Mouse (Mus musculus) spleen, adult 18-20 months (tissue): ENCODE results near the gene Pkp4.
"Not testable (repeated sequence)": the region's sequence is repeated elsewhere in the genome, so short reads cannot be mapped to it uniquely, and the experiment has no call there.

Experiments used
- DNase-seq, 2 experiments: peaks; one replicate each; pipeline ENCODE4 v3.0.0; 2022; ENCODE audit warnings: mixed read lengths in 2 of 2

The Pkp4 gene

GRCm38 (mm10) chr2:59383852-59384776, 223.5 kb downstream of the Pkp4 start:
- DNase-seq, result no peak

GRCm38 (mm10) chr2:59385211-59385935, 224.7 kb downstream of the Pkp4 start:
- no peak for DNase-seq

- DNase-seq, result no peak
Observed at GRCm38 (mm10) chr2:59389971-59390370, 229.3 kb downstream of the Pkp4 start.

- DNase-seq, result no peak
Observed at GRCm38 (mm10) chr2:59393177-59393576, 232.5 kb downstream of the Pkp4 start.

- no peak for DNase-seq
Observed at GRCm38 (mm10) chr2:59394651-59395050, 234.0 kb downstream of the Pkp4 start.

- DNase-seq, result not testable (repeated sequence)
Observed at GRCm38 (mm10) chr2:59395160-59395650, 234.6 kb downstream of the Pkp4 start.

GRCm38 (mm10) chr2:59396555-59396954, 235.9 kb downstream of the Pkp4 start:
- DNase-seq, result no peak

GRCm38 (mm10) chr2:59397531-59397930, 236.9 kb downstream of the Pkp4 start:
- no peak for DNase-seq

- no peak for DNase-seq
Observed at GRCm38 (mm10) chr2:59400901-59401378, 240.3 kb downstream of the Pkp4 start.

- no peak for DNase-seq
Observed at GRCm38 (mm10) chr2:59401841-59402461, 241.3 kb downstream of the Pkp4 start.

GRCm38 (mm10) chr2:59404022-59404421, 243.4 kb downstream of the Pkp4 start:
- DNase-seq, result no peak
